Mouse (Mus musculus) heart, postnatal 10 days (tissue): Measurements from ENCODE around the gene Ear1. TPM values are rescaled to one million over a fixed set of nuclear protein-coding genes. Genes with fewer than 3 reads are reported as not detected.
"Not testable (repeated sequence)": the region's sequence is repeated elsewhere in the genome, so short reads cannot be mapped to it uniquely, and the experiment has no call there.

Experiments
- DNase-seq, 2 experiments: peaks; one replicate each; pipeline ENCODE4 v3.0.0; 2021
- intact Hi-C: fragments of 180-260 bp; cut with DNase I; formaldehyde crosslinking; loops from one replicate; pipeline ENCODE4 v1.15.1; 2025
- total RNA-seq, 2 experiments: library from RNA; stranded (reverse); gene quantifications; 2 replicates each; pipeline ENCODE4 v1.2.3; 2021

Ear1 gene
- total RNA-seq, 2 experiments from 2014 or later = not detected

- DNase-seq, intact Hi-C loops: not testable (repeated sequence)
These were observed 70.9 kb downstream of the Ear1 start for GRCm38 (mm10) chr14:43804435-43804834.

DNA sequence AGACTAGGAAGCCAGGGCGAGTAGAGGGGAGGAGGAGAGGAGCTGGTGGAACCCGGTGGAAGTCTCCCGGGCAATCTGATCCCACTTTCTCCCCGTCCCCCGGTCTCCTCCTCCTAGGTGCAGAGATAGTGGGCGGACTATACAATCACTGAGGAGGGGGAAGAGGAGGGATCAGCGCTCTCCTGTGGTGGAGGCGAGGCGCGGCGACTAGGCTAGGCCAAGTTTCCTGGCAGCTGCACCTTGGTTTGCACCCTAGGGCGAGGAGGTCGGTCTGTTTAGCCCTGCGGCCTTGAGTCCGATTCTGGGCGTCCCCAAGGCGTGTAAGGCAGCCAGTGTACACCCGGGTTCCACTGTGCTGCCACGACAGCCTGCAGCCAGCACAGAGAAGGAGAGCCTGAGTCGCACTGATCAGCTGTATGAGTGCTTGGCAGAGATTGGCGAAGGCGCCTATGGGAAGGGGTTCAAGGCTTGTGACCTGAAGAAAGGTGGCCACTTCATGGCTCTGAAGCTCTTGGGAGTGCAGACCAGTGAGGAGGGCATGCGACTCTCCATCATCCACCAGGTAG, 78.3 kb downstream of the Ear1 start:
- DNase-seq, intact Hi-C loops: not testable (repeated sequence)

DNA sequence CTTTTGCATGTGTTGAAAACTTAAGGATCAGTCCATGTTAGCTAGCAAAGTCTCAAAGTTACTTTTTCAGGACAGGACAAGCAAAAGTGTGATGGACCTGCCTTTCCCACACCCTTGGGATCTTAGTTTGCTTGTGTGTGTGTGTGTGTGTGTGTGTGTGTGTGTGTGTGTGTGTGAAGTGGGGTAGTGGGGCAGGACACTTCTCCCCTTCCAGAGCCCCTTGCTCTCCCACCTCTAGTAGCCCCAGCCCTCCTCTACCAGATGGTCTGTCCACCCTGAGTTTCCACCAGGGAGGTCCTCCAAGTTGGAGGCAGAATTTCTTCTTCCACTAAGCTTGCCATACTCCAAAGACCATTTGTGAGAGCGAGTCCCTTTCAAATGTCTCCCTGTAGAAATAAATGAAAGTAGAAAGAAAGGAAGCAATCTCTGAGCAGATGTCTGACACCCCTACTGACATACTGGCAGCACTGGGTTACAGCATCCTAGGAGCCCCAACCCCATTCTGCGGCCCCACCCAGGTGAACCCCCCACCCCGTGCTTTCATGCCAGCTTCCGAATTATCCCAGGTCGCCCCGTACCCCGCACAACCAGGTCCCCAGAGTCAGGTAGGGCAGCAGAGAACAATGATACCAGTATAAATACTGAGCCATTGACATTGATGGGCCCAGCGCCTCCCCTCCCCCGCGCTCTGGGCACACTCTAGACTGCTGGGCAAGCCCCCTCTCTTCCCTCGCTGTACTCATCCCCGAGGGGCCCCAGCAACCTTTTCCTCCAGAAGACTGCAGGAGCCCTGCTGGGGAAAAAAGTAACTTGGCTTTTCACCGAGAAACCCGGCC, 79.0 kb downstream of the Ear1 start:
- intact Hi-C loops = no loop called here
- DNase-seq = no peak

GRCm38 (mm10) chr14:43793811-43794210, 81.5 kb downstream of the Ear1 start:
- DNase-seq, intact Hi-C loops: not testable (repeated sequence)

- intact Hi-C loops, DNase-seq: not testable (repeated sequence)
These were observed 90.7 kb downstream of the Ear1 start, which contains the start of gene Gm8180 for GRCm38 (mm10) chr14:43784645-43785044. TSS of gene Gm8180 (minus strand) at chr14:43784745.

Other genes starting within 250 kb of the Ear1 start
- not detected for gene Gm8165, start 198.3 kb downstream of the Ear1 start, total RNA-seq
- gene Gm7324, start 177.7 kb downstream of the Ear1 start, total RNA-seq = under 1 TPM; 0.65 to 0.92 TPM
- not detected for gene Gm16506, start 148.0 kb downstream of the Ear1 start, total RNA-seq
- gene Gm6526, start 127.7 kb downstream of the Ear1 start, total RNA-seq = not detected
- not detected for gene Gm8180, start 90.8 kb downstream of the Ear1 start, total RNA-seq
- not detected for gene Ear10, start 48.0 kb upstream of the Ear1 start, total RNA-seq
- 1 to 10 TPM; 4.8 to 5.5 TPM for gene Gm8113, start 49.9 kb upstream of the Ear1 start, total RNA-seq
- not detected for gene Ang5, start 81.6 kb upstream of the Ear1 start, total RNA-seq
- not detected for gene Ang6, start 126.8 kb upstream of the Ear1 start, total RNA-seq
- gene Ear2, start 227.1 kb upstream of the Ear1 start, total RNA-seq = under 1 TPM; 0.50 to 0.77 TPM
- gene Gm3327, start 248.3 kb upstream of the Ear1 start, total RNA-seq = not detected